In the genomic region with DNA sequence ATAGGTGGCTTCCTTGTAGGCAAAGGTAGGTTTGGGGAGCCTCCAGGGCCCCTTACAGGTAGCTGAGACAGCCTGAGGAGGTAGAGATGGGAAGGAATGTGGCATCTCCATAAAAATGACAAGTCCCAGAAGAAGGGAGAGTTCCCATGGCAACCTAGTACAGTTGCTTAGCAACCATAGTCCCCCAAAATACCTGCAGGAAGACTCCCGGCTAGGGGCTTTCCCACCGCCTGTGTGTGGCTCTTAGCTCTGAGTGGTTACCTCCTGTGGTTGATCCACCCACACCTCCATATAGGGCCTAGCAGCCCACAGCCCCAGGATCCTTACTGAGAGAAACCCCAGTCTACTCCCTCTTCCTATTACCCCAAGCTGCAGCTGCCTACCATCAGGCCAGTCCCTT, we compare ENCODE assay signal across 11 mouse cellular contexts. TPM values are rescaled to one million over a fixed set of nuclear protein-coding genes. Genes with fewer than 3 reads are reported as not detected.
DNase-seq lines count a peak whose midpoint lies in the region; ATAC-seq and TF ChIP-seq lines count a peak whose summit lies in the region.
"Had no signal": no experiment of that assay in that cellular context is flagged by ENCODE, and none has a peak within 500 bp of the region (broad histone marks: within the 10 kb centered on the region; RNA-seq: fewer than 3 reads in every experiment).

No protein-coding gene starts in this region.

- no peak overlapping the region for H3K4me3 ChIP-seq in layer of hippocampus, adult 2 months
- no peak overlapping the region for H3K4me3 ChIP-seq in forebrain, embryonic 14.5 days (ENCODE audit: low read depth, low read length)
- H3K4me3 ChIP-seq in midbrain, embryonic 16.5 days (ENCODE audit: low read depth, low read length) = no peak overlapping the region

- no peak overlapping the region for H3K9ac ChIP-seq in forebrain, embryonic 14.5 days (ENCODE audit: low read length)
- H3K9ac ChIP-seq in midbrain, embryonic 16.5 days (ENCODE audit: low read depth, low read length) = peak overlapping the region; percentile 27; the same call in 1 of the 2 replicates

- 15% methylated on average over 2 of the region's 2 CpGs for WGBS in forebrain, embryonic 14.5 days
- WGBS in midbrain, embryonic 16.5 days = 21% methylated on average over 2 of the region's 2 CpGs

- no peaks in the 10 kb centered on the region for H3K9me3 ChIP-seq in forebrain, embryonic 14.5 days (replicated peaks; ENCODE audit: control insufficient read depth, low read length)
- no peaks in the 10 kb centered on the region for H3K9me3 ChIP-seq in midbrain, embryonic 16.5 days (replicated peaks; ENCODE audit: control insufficient read depth, low read length, poor library complexity, severe bottlenecking)

- no peak for DNase-seq in layer of hippocampus, adult 2 months (ENCODE audit: low spot score in 2 of 2)
- no peak for DNase-seq in layer of hippocampus, adult 9-10 months (ENCODE audit: low spot score)
- DNase-seq in forebrain, embryonic 14.5 days (ENCODE audit: low spot score) = peak; percentile 64
- no peak for DNase-seq in urinary bladder, postnatal 10 days (ENCODE audit: low spot score)
- DNase-seq in gastrocnemius, postnatal 4 days (ENCODE audit: low spot score in 2 of 2) = no peak

- no peak overlapping the region for H3K4me2 ChIP-seq in forebrain, embryonic 14.5 days (ENCODE audit: low read length)
- H3K4me2 ChIP-seq in midbrain, embryonic 16.5 days (ENCODE audit: low read length) = peak overlapping the region; percentile 34; the same call in 1 of the 2 replicates
- H3K4me2 ChIP-seq: heart, embryonic 11.5 days had no signal

- no peaks in the 10 kb centered on the region for H3K27me3 ChIP-seq in forebrain, embryonic 14.5 days (replicated peaks; ENCODE audit: control insufficient read depth, insufficient read depth, low read length)
- H3K27me3 ChIP-seq in midbrain, embryonic 16.5 days (ENCODE audit: control insufficient read depth, insufficient read depth, low read depth, low read length) = no peaks in the 10 kb centered on the region

- ATAC-seq in CD4-positive, CD25-positive, alpha-beta regulatory T cell, adult 4 months = peak; percentile 80
- ATAC-seq in forebrain, embryonic 14.5 days = no peak
- ATAC-seq in midbrain, embryonic 16.5 days = peak; percentile 47
- ATAC-seq in erythroblast, adult 5-6 weeks (replicated peaks; ENCODE audit: low FRiP score, poor library complexity, severe bottlenecking) = no peak

- peaks cover 10% of the 10 kb centered on the region; the same call in 1 of the 2 replicates for H3K36me3 ChIP-seq in forebrain, embryonic 14.5 days (ENCODE audit: control insufficient read depth, insufficient read depth, low read length)
- H3K36me3 ChIP-seq in midbrain, embryonic 16.5 days (ENCODE audit: control insufficient read depth, insufficient read depth, low read length) = no peaks in the 10 kb centered on the region

- TF ChIP-seq CTCF in layer of hippocampus, adult 2 months (conservative IDR thresholded peaks at IDR 0.05) = no peak

- peak overlapping the region; percentile 82 for H3K27ac ChIP-seq in layer of hippocampus, adult 2 months
- 0 out of 2 replicates have a peak overlapping the region, but pooled peaks have one; percentile 44 for H3K27ac ChIP-seq in forebrain, embryonic 14.5 days (ENCODE audit: low read depth, low read length)
- H3K27ac ChIP-seq in midbrain, embryonic 16.5 days (ENCODE audit: low read length) = peak overlapping the region; percentile 33

- peaks cover 21% of the 10 kb centered on the region for H3K4me1 ChIP-seq in forebrain, embryonic 14.5 days (ENCODE audit: control insufficient read depth, insufficient read depth, low read length)
- H3K4me1 ChIP-seq in midbrain, embryonic 16.5 days (ENCODE audit: control insufficient read depth, insufficient read depth, low read length) = peaks cover 60% of the 10 kb centered on the region

RNA-seq across cellular contexts. Expression of a gene that starts 5.3 kb away (rescaled TPM):
- total RNA-seq in layer of hippocampus, adult 2 months (2021) = 100 to 1,000 TPM; 115 to 139 TPM
- 1 to 10 TPM; 4.3 to 8.8 TPM for polyA plus RNA-seq in CD4-positive, CD25-positive, alpha-beta regulatory T cell, adult 4 months (2017; shearing (Covaris generic))
- polyA plus RNA-seq in forebrain, embryonic 14.5 days (2014; fragmentation: Nextera tagmentation; extraction: Ambion mirVana) = 63.3 and 82.1 TPM in 2 replicates
- polyA plus RNA-seq in midbrain, embryonic 16.5 days (2015; fragmentation: Nextera tagmentation; extraction: Ambion mirVana) = 78.4 and 82.0 TPM in 2 replicates
- total RNA-seq in erythroblast, adult 5-6 weeks (2015; ENCODE audit: low replicate concordance) = 1.5 TPM in 1 of 2 replicates, not detected in the other
- 0.28 and 4.2 TPM in 2 replicates for total RNA-seq in erythroblast, adult 5-6 weeks (2017; ENCODE audit: low replicate concordance)
- total RNA-seq in gastrocnemius, postnatal 4 days (2021) = 10 to 100 TPM; 68.2 to 79.3 TPM

RNA-seq across cellular contexts. Expression of a gene that starts 12.3 kb away (rescaled TPM):
- total RNA-seq in layer of hippocampus, adult 2 months (2021) = 1 to 10 TPM in 1 of 2 experiments, not detected in 1; 1.2 TPM
- polyA plus RNA-seq in CD4-positive, CD25-positive, alpha-beta regulatory T cell, adult 4 months (2017; shearing (Covaris generic)) = not detected
- 0.94 TPM in 1 of 2 replicates, not detected in the other for polyA plus RNA-seq in forebrain, embryonic 14.5 days (2014; fragmentation: Nextera tagmentation; extraction: Ambion mirVana)
- polyA plus RNA-seq in midbrain, embryonic 16.5 days (2015; fragmentation: Nextera tagmentation; extraction: Ambion mirVana) = 2.3 and 3.6 TPM in 2 replicates
- total RNA-seq in erythroblast, adult 5-6 weeks (2015; ENCODE audit: low replicate concordance) = 5.9 TPM in 1 of 2 replicates, not detected in the other
- total RNA-seq in erythroblast, adult 5-6 weeks (2017; ENCODE audit: low replicate concordance) = not detected in 2 replicates
- total RNA-seq in gastrocnemius, postnatal 4 days (2021) = 1 to 10 TPM; 1.7 to 2.7 TPM
- total RNA-seq: megakaryocyte-erythroid progenitor cell, adult 5-6 weeks had no signal
- polyA plus RNA-seq: heart, embryonic 11.5 days had no signal

RNA-seq across cellular contexts. Expression of a gene that starts 21.5 kb away (rescaled TPM):
- total RNA-seq in layer of hippocampus, adult 2 months (2021) = 1 to 10 TPM; 1.8 to 2.2 TPM
- not detected for polyA plus RNA-seq in CD4-positive, CD25-positive, alpha-beta regulatory T cell, adult 4 months (2017; shearing (Covaris generic))
- 0.22 and 0.33 TPM in 2 replicates for polyA plus RNA-seq in forebrain, embryonic 14.5 days (2014; fragmentation: Nextera tagmentation; extraction: Ambion mirVana)
- polyA plus RNA-seq in midbrain, embryonic 16.5 days (2015; fragmentation: Nextera tagmentation; extraction: Ambion mirVana) = 1.1 and 1.2 TPM in 2 replicates
- not detected in 2 replicates for total RNA-seq in erythroblast, adult 5-6 weeks (2015; ENCODE audit: low replicate concordance)
- not detected in 2 replicates for total RNA-seq in erythroblast, adult 5-6 weeks (2017; ENCODE audit: low replicate concordance)
- total RNA-seq in gastrocnemius, postnatal 4 days (2021) = 1 to 10 TPM; 3.0 to 5.1 TPM
- total RNA-seq: megakaryocyte-erythroid progenitor cell, adult 5-6 weeks had no signal

RNA-seq across cellular contexts. Expression of a gene that starts 45.0 kb away (rescaled TPM):
- not detected for total RNA-seq in layer of hippocampus, adult 2 months (2021)
- not detected for polyA plus RNA-seq in CD4-positive, CD25-positive, alpha-beta regulatory T cell, adult 4 months (2017; shearing (Covaris generic))
- not detected in 2 replicates for polyA plus RNA-seq in forebrain, embryonic 14.5 days (2014; fragmentation: Nextera tagmentation; extraction: Ambion mirVana)
- not detected in 2 replicates for polyA plus RNA-seq in midbrain, embryonic 16.5 days (2015; fragmentation: Nextera tagmentation; extraction: Ambion mirVana)
- not detected in 2 replicates for total RNA-seq in erythroblast, adult 5-6 weeks (2015; ENCODE audit: low replicate concordance)
- total RNA-seq in erythroblast, adult 5-6 weeks (2017; ENCODE audit: low replicate concordance) = not detected in 2 replicates
- total RNA-seq in gastrocnemius, postnatal 4 days (2021) = not detected
- total RNA-seq: layer of hippocampus, adult 18-20 months; megakaryocyte-erythroid progenitor cell, adult 5-6 weeks had no signal
- polyA plus RNA-seq: heart, embryonic 11.5 days had no signal

RNA-seq across cellular contexts. Expression of a gene that starts 50.4 kb away (rescaled TPM):
- 10 to 100 TPM; 35.8 to 39.4 TPM for total RNA-seq in layer of hippocampus, adult 2 months (2021)
- 10 to 100 TPM; 19.5 to 24.0 TPM for polyA plus RNA-seq in CD4-positive, CD25-positive, alpha-beta regulatory T cell, adult 4 months (2017; shearing (Covaris generic))
- 55.0 and 59.2 TPM in 2 replicates for polyA plus RNA-seq in forebrain, embryonic 14.5 days (2014; fragmentation: Nextera tagmentation; extraction: Ambion mirVana)
- polyA plus RNA-seq in midbrain, embryonic 16.5 days (2015; fragmentation: Nextera tagmentation; extraction: Ambion mirVana) = 45.7 and 47.8 TPM in 2 replicates
- total RNA-seq in erythroblast, adult 5-6 weeks (2015; ENCODE audit: low replicate concordance) = 8.2 and 16.9 TPM in 2 replicates
- 3.2 and 7.5 TPM in 2 replicates for total RNA-seq in erythroblast, adult 5-6 weeks (2017; ENCODE audit: low replicate concordance)
- 10 to 100 TPM; 35.6 to 39.2 TPM for total RNA-seq in gastrocnemius, postnatal 4 days (2021)

Comparison
In these comparisons a context has a peak if more than half of its experiments do, and no peak if none do; other contexts are left out.
1. ATAC-seq: peak in CD4-positive, CD25-positive, alpha-beta regulatory T cell, adult 4 months (single experiment) and midbrain, embryonic 16.5 days (single experiment); none in forebrain, embryonic 14.5 days (single experiment) and erythroblast, adult 5-6 weeks (single experiment).
2. RNA of a gene that starts 5.3 kb away (total RNA-seq): 115 to 139 TPM in layer of hippocampus, adult 2 months and 68.2 to 79.3 TPM in gastrocnemius, postnatal 4 days; 0.28 to 4.2 TPM in erythroblast, adult 5-6 weeks; every median in the first group is over 10 times any median in the second.
3. Peak in every context shown above with its lines, with median percentiles within 50 percentile points of each other: H3K27ac ChIP-seq.